7 mouse cellular contexts compared by ENCODE assay signal in the genomic region with DNA sequence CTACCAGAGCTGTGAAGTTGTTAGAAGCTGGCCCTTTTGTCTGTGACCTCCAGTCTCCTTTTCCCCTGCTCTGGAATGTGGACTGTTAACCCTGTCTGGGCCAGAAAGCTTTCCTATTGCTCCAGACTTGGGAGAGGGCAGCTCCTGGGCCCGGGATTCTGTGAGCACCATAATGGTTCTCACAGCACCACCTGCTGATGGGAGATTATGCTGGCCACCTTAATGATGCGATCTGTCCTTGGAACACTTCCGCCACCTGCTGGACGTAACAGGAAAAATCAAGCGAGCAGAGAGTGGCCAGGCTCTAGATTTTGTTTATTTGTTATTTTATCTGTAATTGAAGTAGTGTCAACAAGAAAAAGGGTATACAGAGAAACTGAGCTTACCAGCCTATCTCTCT. TPM values are rescaled to one million over a fixed set of nuclear protein-coding genes. Genes with fewer than 3 reads are reported as not detected.
A peak's percentile ranks its signal among the peaks of the same experiment; 100 is the strongest.
DNase-seq lines count a peak whose midpoint lies in the region; ATAC-seq lines count a peak whose summit lies in the region.

No protein-coding gene starts in this region.

- under 1% methylated on average over 5 of the region's 5 CpGs for WGBS in intestine, embryonic 15.5 days
- under 1% methylated on average over 5 of the region's 5 CpGs for WGBS in midbrain, embryonic 11.5 days

- H3K4me2 ChIP-seq in intestine, embryonic 15.5 days (replicated peaks) = no peak overlapping the region
- H3K4me2 ChIP-seq in midbrain, embryonic 11.5 days = no peak overlapping the region

- H3K4me3 ChIP-seq in intestine, embryonic 15.5 days (replicated peaks) = no peak overlapping the region
- no peak overlapping the region for H3K4me3 ChIP-seq in midbrain, embryonic 11.5 days (ENCODE audit: low read depth, low read length)

- no peak overlapping the region for H3K9ac ChIP-seq in intestine, embryonic 15.5 days
- H3K9ac ChIP-seq in midbrain, embryonic 11.5 days (ENCODE audit: low read length) = no peak overlapping the region

- H3K27me3 ChIP-seq in intestine, embryonic 15.5 days (replicated peaks) = peaks cover 42% of the 10 kb centered on the region
- peaks cover 31% of the 10 kb centered on the region for H3K27me3 ChIP-seq in midbrain, embryonic 11.5 days (ENCODE audit: control insufficient read depth, insufficient read depth, low read length)

- H3K36me3 ChIP-seq in intestine, embryonic 15.5 days = no peaks in the 10 kb centered on the region
- no peaks in the 10 kb centered on the region for H3K36me3 ChIP-seq in midbrain, embryonic 11.5 days (ENCODE audit: control insufficient read depth, insufficient read depth, low read length)

- H3K27ac ChIP-seq in intestine, embryonic 15.5 days = no peak overlapping the region
- H3K27ac ChIP-seq in midbrain, embryonic 11.5 days (ENCODE audit: low read depth, low read length) = no peak overlapping the region

- intact Hi-C loops in gastrocnemius, postnatal 36 days (cut with DNase I) = loop anchor here (1.0 to 5.0 kb wide), 2 partner anchors 49 to 156 kb away; no protein-coding TSS in a partner anchor
- intact Hi-C loops in left cerebral cortex, postnatal 14 days (cut with DNase I) = loop anchor here (1.0 kb wide), 1 partner anchor 49 kb away; no protein-coding TSS in a partner anchor

- peaks cover 4% of the 10 kb centered on the region for H3K4me1 ChIP-seq in intestine, embryonic 15.5 days (replicated peaks)
- peaks cover 13% of the 10 kb centered on the region for H3K4me1 ChIP-seq in midbrain, embryonic 11.5 days (ENCODE audit: control insufficient read depth, insufficient read depth, low read length)

- DNase-seq in adrenal gland, postnatal 10 days = peak; percentile 85
- peak; percentile 92 for DNase-seq in embryo, embryonic 11 days
- DNase-seq in gastrocnemius, postnatal 36 days = peak; percentile 67 to 74
- DNase-seq in left cerebral cortex, postnatal 14 days (ENCODE audit: low spot score in 2 of 2) = peak; percentile 91
- DNase-seq in midbrain, embryonic 11.5 days (ENCODE audit: low spot score, missing footprints) = peak; percentile 96
- peak; percentile 51 for DNase-seq in spleen, adult 12 weeks (ENCODE audit: low spot score)

- no peaks in the 10 kb centered on the region for H3K9me3 ChIP-seq in intestine, embryonic 15.5 days
- no peaks in the 10 kb centered on the region for H3K9me3 ChIP-seq in midbrain, embryonic 11.5 days (ENCODE audit: control insufficient read depth, low read length)

- ATAC-seq in intestine, embryonic 15.5 days = peak; percentile 69
- peak; percentile 73 for ATAC-seq in midbrain, embryonic 11.5 days (ENCODE audit: low FRiP score)

RNA-seq across cellular contexts. Expression of a gene that starts 2.0 kb away (rescaled TPM):
- 1 to 10 TPM in 1 of 2 experiments, not detected in 1; 3.0 TPM for total RNA-seq in adrenal gland, postnatal 10 days (2021)
- not detected for total RNA-seq in gastrocnemius, postnatal 36 days (2021)
- polyA plus RNA-seq in intestine, embryonic 15.5 days (2015; fragmentation: Nextera tagmentation; extraction: Ambion mirVana) = 0.13 TPM in 2 replicates
- total RNA-seq in left cerebral cortex, postnatal 14 days (2021) = not detected
- not detected in 2 replicates for polyA plus RNA-seq in midbrain, embryonic 11.5 days (2014; fragmentation: Nextera tagmentation; extraction: Ambion mirVana)

RNA-seq across cellular contexts. Expression of a gene that starts 15.3 kb away (rescaled TPM):
- total RNA-seq in adrenal gland, postnatal 10 days (2021) = not detected
- total RNA-seq in gastrocnemius, postnatal 36 days (2021) = not detected
- not detected in 2 replicates for polyA plus RNA-seq in intestine, embryonic 15.5 days (2015; fragmentation: Nextera tagmentation; extraction: Ambion mirVana)
- not detected for total RNA-seq in left cerebral cortex, postnatal 14 days (2021)
- not detected in 2 replicates for polyA plus RNA-seq in midbrain, embryonic 11.5 days (2014; fragmentation: Nextera tagmentation; extraction: Ambion mirVana)

RNA-seq across cellular contexts. Expression of a gene that starts 18.0 kb away (rescaled TPM):
- 10 to 100 TPM; 93.3 to 96.3 TPM for total RNA-seq in adrenal gland, postnatal 10 days (2021)
- 100 to 1,000 TPM; 126 to 167 TPM for total RNA-seq in gastrocnemius, postnatal 36 days (2021)
- polyA plus RNA-seq in intestine, embryonic 15.5 days (2015; fragmentation: Nextera tagmentation; extraction: Ambion mirVana) = 25.6 and 26.5 TPM in 2 replicates
- 100 to 1,000 TPM; 191 to 205 TPM for total RNA-seq in left cerebral cortex, postnatal 14 days (2021)
- 11.1 and 11.6 TPM in 2 replicates for polyA plus RNA-seq in midbrain, embryonic 11.5 days (2014; fragmentation: Nextera tagmentation; extraction: Ambion mirVana)

RNA-seq across cellular contexts. Expression of a gene that starts 59.5 kb away (rescaled TPM):
- total RNA-seq in adrenal gland, postnatal 10 days (2021) = 10 to 100 TPM; 11.8 to 16.0 TPM
- 10 to 100 TPM; 26.4 to 33.6 TPM for total RNA-seq in gastrocnemius, postnatal 36 days (2021)
- 7.6 and 7.9 TPM in 2 replicates for polyA plus RNA-seq in intestine, embryonic 15.5 days (2015; fragmentation: Nextera tagmentation; extraction: Ambion mirVana)
- 10 to 100 TPM; 50.3 to 52.0 TPM for total RNA-seq in left cerebral cortex, postnatal 14 days (2021)
- polyA plus RNA-seq in midbrain, embryonic 11.5 days (2014; fragmentation: Nextera tagmentation; extraction: Ambion mirVana) = 14.4 and 15.5 TPM in 2 replicates
